Mouse (Mus musculus) bone marrow macrophage, adult 2 months (primary cell): Measurements from ENCODE around the gene Fnbp4. TPM values are rescaled to one million over a fixed set of nuclear protein-coding genes. Genes with fewer than 3 reads are reported as not detected.

Source experiments
- H3K27ac ChIP-seq: 2 replicates; pipeline ENCODE4 v1.5.1; 2012; ENCODE audit warnings: low read depth, low read length; ENCODE audit not compliant: insufficient read depth
- H3K4me1 ChIP-seq: 2 replicates; pipeline ENCODE4 v1.6.1; 2012; ENCODE audit warnings: low read length; ENCODE audit not compliant: control insufficient read depth, insufficient read depth
- H3K4me3 ChIP-seq: 2 replicates; pipeline ENCODE4 v1.5.1; 2012; ENCODE audit warnings: mild to moderate bottlenecking, low read length, moderate library complexity; ENCODE audit not compliant: insufficient read depth
- CTCF ChIP-seq: IDR thresholded peaks from 2 replicates; pipeline ENCODE4 v1.5.1; 2012; ENCODE audit warnings: low read depth, mild to moderate bottlenecking, low read length, moderate library complexity
- POLR2A ChIP-seq: IDR thresholded peaks from 2 replicates; pipeline ENCODE4 v1.6.1; 2012; ENCODE audit warnings: mild to moderate bottlenecking, low read depth, low read length, borderline replicate concordance
- polyA plus RNA-seq: library from polyadenylated mRNA; stranded (reverse); fragments of >200 nt; gene quantifications from 2 replicates; pipeline ENCODE4 v1.2.4, GENCODE M21; 2012; ENCODE audit not compliant: missing spikeins, insufficient read depth, insufficient read length

Gene Fnbp4
- polyA plus RNA-seq, 1 experiment, result 112 TPM

- Histone ChIP-seq H3K27ac (no peak overlapping the region), H3K4me1 (peaks cover 7% of the 10 kb centered on the region), H3K4me3 (no peak overlapping the region)
- TF ChIP-seq CTCF (no peak), POLR2A (no peak)
Measured at GRCm38 (mm10) chr2:90781938-90782337, 36.8 kb downstream of the Fnbp4 start.

- H3K4me3 ChIP-seq, result peak within 1 kb of the TSS; percentile 50
- no peak within 1 kb of the TSS for H3K27ac ChIP-seq
- peaks cover 7% of the 10 kb centered on the region for H3K4me1 ChIP-seq
- no peak for TF ChIP-seq CTCF
- no peak for TF ChIP-seq POLR2A
Measured at GRCm38 (mm10) chr2:90782458-90782857, 37.3 kb downstream of the Fnbp4 start, which contains the start of gene Agbl2. Gene Agbl2, plus strand, starts transcription at chr2:90782727.

DNA sequence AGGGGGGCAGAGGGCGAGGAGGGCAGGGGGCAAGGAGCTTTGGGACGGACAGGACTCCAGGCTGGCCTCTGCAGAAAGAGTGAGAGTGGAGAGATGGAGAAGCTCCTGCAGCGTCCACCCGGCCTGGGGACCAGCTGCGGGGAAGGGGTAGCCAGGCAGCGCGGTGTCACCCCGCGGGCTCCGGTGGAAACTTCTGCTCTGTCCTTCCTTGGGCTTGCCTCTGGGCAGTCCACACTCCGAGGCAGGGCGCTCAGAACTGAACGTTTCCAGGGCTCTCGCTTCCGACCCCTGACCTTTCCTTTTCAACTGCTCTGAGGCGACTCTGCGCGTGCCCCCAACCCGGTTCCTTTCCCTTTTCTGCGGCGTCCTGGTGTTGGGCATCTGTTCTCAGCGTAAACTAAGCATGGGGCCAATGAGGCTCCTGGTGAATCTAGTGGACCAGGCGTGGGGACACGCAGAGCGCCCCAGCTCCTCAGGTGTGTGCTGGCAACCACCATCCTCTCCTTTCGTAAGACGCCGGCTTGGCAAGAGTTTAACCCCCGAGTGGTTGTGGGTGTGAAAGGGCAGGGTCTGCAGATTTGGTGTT lies 37.8 kb downstream of the Fnbp4 start:
- Histone ChIP-seq H3K27ac (no peak overlapping the region), H3K4me3 (peak overlapping the region; percentile 50), H3K4me1 (peaks cover 7% of the 10 kb centered on the region)
- no peak for TF ChIP-seq POLR2A
- TF ChIP-seq CTCF, result no peak

DNA sequence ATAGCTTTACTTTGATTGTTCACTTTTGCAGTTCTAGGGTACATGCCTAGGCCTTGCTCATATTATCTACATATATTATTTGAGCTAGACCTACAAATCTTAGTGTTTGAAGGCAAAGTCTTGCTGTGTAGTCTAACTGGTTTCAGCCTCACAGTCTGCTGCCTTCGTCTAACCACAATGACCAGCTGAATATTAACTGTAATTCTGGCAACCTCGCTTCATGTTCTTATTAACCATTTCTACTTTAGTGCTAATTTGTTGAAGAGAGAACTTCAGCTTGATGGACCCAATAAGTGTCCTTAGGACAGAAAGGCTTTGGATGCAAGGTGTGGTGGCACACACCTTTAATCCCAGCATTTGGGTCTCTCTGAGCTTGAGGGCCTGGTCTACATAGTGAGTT lies 43.0 kb downstream of the Fnbp4 start:
- TF ChIP-seq CTCF (no peak), POLR2A (no peak)
- Histone ChIP-seq H3K4me3 (no peak overlapping the region), H3K27ac (no peak overlapping the region), H3K4me1 (no peaks in the 10 kb centered on the region)

- no peak overlapping the region for H3K4me3 ChIP-seq
- TF ChIP-seq POLR2A (no peak), CTCF (no peak)
- no peaks in the 10 kb centered on the region for H3K4me1 ChIP-seq
- H3K27ac ChIP-seq, result no peak overlapping the region
Measured at GRCm38 (mm10) chr2:90808241-90809126, 63.3 kb downstream of the Fnbp4 start.

DNA sequence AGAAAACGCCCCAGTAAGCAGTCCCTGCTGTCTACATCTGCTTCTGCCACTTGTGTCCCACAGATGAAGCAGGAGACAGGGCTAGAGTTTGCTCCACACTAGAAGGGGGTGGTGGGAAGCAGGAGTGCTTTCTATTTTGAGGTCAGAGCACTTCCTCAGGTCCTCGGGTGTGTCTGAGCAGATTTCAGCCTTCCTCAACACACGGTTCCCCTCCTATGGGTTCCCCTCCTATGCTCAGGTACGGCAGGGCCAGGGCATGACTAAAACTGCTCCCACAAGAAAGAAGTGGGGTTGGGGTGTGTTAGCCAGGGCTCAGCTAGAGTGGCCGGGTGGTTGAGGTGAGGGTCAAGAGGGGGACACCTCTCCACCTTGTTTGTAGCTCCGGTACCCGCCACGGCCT lies 65.6 kb downstream of the Fnbp4 start:
- H3K4me3 ChIP-seq, result no peak overlapping the region
- TF ChIP-seq CTCF, result no peak
- TF ChIP-seq POLR2A, result no peak
- H3K27ac ChIP-seq, result no peak overlapping the region
- H3K4me1 ChIP-seq, result no peaks in the 10 kb centered on the region

- no peak overlapping the region for H3K27ac ChIP-seq
- TF ChIP-seq CTCF, result no peak
- no peak for TF ChIP-seq POLR2A
- no peaks in the 10 kb centered on the region for H3K4me1 ChIP-seq
- H3K4me3 ChIP-seq, result no peak overlapping the region
Measured at GRCm38 (mm10) chr2:90815266-90815665, 70.1 kb downstream of the Fnbp4 start.

DNA sequence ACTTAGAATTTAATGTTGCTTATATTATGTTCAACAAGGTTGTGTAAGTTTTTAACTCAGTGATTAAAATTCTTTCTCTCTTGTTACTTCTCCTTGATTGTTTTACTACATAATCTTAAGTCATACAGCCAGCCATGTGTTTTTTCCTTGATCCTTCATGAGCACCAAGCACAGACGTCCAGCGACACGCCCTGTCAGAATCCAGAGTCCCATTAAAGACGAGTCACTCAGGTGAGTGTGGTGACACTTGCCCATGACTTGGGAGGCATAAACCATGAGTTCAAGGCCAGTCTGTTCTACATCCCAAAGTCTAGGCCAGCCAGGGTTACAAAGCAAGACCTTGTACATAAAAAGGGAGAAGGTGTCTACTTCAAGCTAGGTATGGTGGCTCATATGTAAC lies 71.0 kb downstream of the Fnbp4 start:
- H3K4me1 ChIP-seq, result no peaks in the 10 kb centered on the region
- TF ChIP-seq CTCF (no peak), POLR2A (no peak)
- no peak overlapping the region for H3K27ac ChIP-seq
- H3K4me3 ChIP-seq, result no peak overlapping the region

- no peak overlapping the region for H3K27ac ChIP-seq
Measured at GRCm38 (mm10) chr2:90818710-90819109, 73.5 kb downstream of the Fnbp4 start.

DNA sequence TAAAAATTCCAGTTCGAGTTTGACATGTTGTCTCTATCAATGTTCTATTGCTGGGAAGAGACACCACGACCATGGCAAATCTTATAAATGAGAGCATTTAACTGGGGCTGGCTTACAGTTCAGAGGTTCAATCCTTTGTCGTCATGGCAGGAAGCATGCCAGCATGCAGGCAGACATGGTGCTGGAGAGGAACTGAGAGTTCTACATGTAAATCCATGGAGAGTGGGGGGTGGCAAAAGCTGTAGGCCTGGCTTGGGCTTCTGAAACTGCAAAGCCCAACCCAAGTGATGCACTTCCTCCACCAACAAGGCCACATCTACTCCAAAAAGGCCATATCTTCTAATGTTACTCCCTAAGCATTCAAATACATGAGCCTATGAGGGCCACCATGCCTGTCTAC lies 75.7 kb downstream of the Fnbp4 start:
- H3K27ac ChIP-seq, result no peak overlapping the region
- no peak for TF ChIP-seq CTCF
- TF ChIP-seq POLR2A, result no peak
- H3K4me3 ChIP-seq, result no peak overlapping the region
- no peaks in the 10 kb centered on the region for H3K4me1 ChIP-seq

More at GRCm38 (mm10) chr2:90818710-90819109, 73.5 kb downstream of the Fnbp4 start:
- Histone ChIP-seq H3K4me1 (no peaks in the 10 kb centered on the region), H3K4me3 (no peak overlapping the region)
- TF ChIP-seq CTCF (no peak), POLR2A (no peak)
